8 mouse cellular contexts compared by ENCODE assay signal in the genomic region with DNA sequence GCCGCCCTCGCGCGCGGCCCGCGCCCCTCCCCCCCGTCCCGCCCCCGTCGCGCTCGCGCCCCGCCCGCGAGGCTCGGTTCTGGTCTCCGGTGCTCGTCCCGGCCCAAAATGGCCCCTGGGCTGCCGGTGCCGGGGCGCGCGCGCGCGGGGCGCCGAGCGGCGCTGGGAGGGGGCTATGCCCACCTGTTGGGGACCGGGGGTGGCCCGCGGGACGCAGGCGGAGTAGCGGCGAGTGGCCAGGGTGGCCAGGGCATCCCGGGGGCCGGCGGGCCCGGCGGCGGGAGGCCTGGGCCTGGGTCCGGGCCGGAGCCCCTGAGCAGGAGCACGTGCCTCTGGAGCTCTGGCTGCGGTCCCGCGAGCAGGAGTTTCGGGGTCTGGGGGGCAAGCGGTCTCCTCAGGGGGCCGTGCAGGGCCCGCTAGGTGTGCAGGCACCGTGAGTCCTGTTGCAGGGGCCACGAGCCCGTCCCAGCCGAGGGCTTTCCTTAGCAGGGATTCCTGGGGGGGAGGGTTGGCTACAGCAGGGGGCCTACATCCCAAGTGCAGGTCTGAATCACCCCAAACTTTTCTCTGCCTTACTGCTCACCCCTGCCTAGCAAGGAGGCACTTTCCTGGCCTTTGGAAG. TPM values are rescaled to one million over a fixed set of nuclear protein-coding genes. Genes with fewer than 3 reads are reported as not detected.
DNase-seq lines count a peak whose midpoint lies in the region; ATAC-seq and TF ChIP-seq lines count a peak whose summit lies in the region.

No protein-coding gene starts in this region.

- peak overlapping the region; percentile 65 for H3K4me3 ChIP-seq in kidney, adult 2 months (ENCODE audit: insufficient read depth, low read depth, low read length)
- H3K4me3 ChIP-seq in G1E (ENCODE audit: low read depth, low read length) = peak overlapping the region; percentile 78
- peak overlapping the region; percentile 98 for H3K4me3 ChIP-seq in embryonic facial prominence, embryonic 13.5 days
- peak overlapping the region; percentile 96 for H3K4me3 ChIP-seq in hindbrain, embryonic 16.5 days (ENCODE audit: low read length)
- H3K4me3 ChIP-seq in stomach, embryonic 16.5 days (replicated peaks; ENCODE audit: low read length) = peak overlapping the region; percentile 95

- H3K27me3 ChIP-seq in kidney, adult 2 months (replicated peaks; ENCODE audit: control insufficient read depth, insufficient read depth, low read length) = no peaks in the 10 kb centered on the region
- peaks cover 27% of the 10 kb centered on the region for H3K27me3 ChIP-seq in G1E (ENCODE audit: insufficient read depth, low read length)
- no peaks in the 10 kb centered on the region for H3K27me3 ChIP-seq in embryonic facial prominence, embryonic 13.5 days
- H3K27me3 ChIP-seq in hindbrain, embryonic 16.5 days (replicated peaks; ENCODE audit: control insufficient read depth, insufficient read depth, low read length) = no peaks in the 10 kb centered on the region
- no peaks in the 10 kb centered on the region for H3K27me3 ChIP-seq in stomach, embryonic 16.5 days (ENCODE audit: control insufficient read depth, insufficient read depth, low read length)

- H3K27ac ChIP-seq in kidney, adult 2 months (ENCODE audit: insufficient read depth, low read depth, low read length) = 0 out of 2 replicates have a peak overlapping the region, but pooled peaks have one; percentile 5
- H3K27ac ChIP-seq in embryonic facial prominence, embryonic 13.5 days = peak overlapping the region; percentile 87
- H3K27ac ChIP-seq in hindbrain, embryonic 16.5 days (ENCODE audit: low read depth, low read length) = peak overlapping the region; percentile 87
- peak overlapping the region; percentile 69 for H3K27ac ChIP-seq in stomach, embryonic 16.5 days (ENCODE audit: low read length)

- TF ChIP-seq POLR2A in kidney, adult 2 months (IDR thresholded peaks at IDR 0.05; ENCODE audit: low read depth, low read length) = no peak

- H3K9ac ChIP-seq in embryonic facial prominence, embryonic 13.5 days = peak overlapping the region; percentile 99
- H3K9ac ChIP-seq in hindbrain, embryonic 16.5 days (ENCODE audit: low read depth, low read length) = peak overlapping the region; percentile 99
- H3K9ac ChIP-seq in stomach, embryonic 16.5 days (ENCODE audit: low read length) = peak overlapping the region; percentile 100

- H3K36me3 ChIP-seq in kidney, adult 2 months (ENCODE audit: control insufficient read depth, insufficient read depth, low read length) = no peaks in the 10 kb centered on the region
- H3K36me3 ChIP-seq in G1E (replicated peaks) = peaks cover 48% of the 10 kb centered on the region
- H3K36me3 ChIP-seq in embryonic facial prominence, embryonic 13.5 days = peaks cover 19% of the 10 kb centered on the region
- no peaks in the 10 kb centered on the region for H3K36me3 ChIP-seq in hindbrain, embryonic 16.5 days (ENCODE audit: control insufficient read depth, insufficient read depth, low read length)
- no peaks in the 10 kb centered on the region for H3K36me3 ChIP-seq in stomach, embryonic 16.5 days (ENCODE audit: control insufficient read depth, insufficient read depth, low read length)

- H3K4me2 ChIP-seq in embryonic facial prominence, embryonic 13.5 days = peak overlapping the region; percentile 93
- peak overlapping the region; percentile 74 for H3K4me2 ChIP-seq in hindbrain, embryonic 16.5 days (ENCODE audit: low read length)
- peak overlapping the region; percentile 85 for H3K4me2 ChIP-seq in stomach, embryonic 16.5 days (ENCODE audit: low read depth, low read length)

- ATAC-seq in G1E (ENCODE audit: extremely low read depth, insufficient number of reproducible peaks, low FRiP score, poor library complexity, severe bottlenecking) = no peak
- ATAC-seq in embryonic facial prominence, embryonic 13.5 days (ENCODE audit: insufficient number of reproducible peaks, insufficient read depth, low FRiP score, low TSS enrichment, low read depth) = 0 out of 2 replicates have a peak, but pooled peaks have one; percentile 15
- ATAC-seq in hindbrain, embryonic 16.5 days = no peak
- peak; percentile 7; the same call in 1 of the 2 replicates for ATAC-seq in stomach, embryonic 16.5 days (ENCODE audit: insufficient read depth, low FRiP score)

- 0 out of 2 replicates have a peak, but pooled peaks cover 11% of the 10 kb centered on the region for H3K4me1 ChIP-seq in kidney, adult 2 months (ENCODE audit: control insufficient read depth, insufficient read depth, low read length)
- H3K4me1 ChIP-seq in G1E (ENCODE audit: insufficient read depth, low read depth, low read length) = peaks cover 60% of the 10 kb centered on the region
- H3K4me1 ChIP-seq in embryonic facial prominence, embryonic 13.5 days = peaks cover 42% of the 10 kb centered on the region
- H3K4me1 ChIP-seq in hindbrain, embryonic 16.5 days (ENCODE audit: control insufficient read depth, insufficient read depth, low read depth, low read length) = peaks cover 38% of the 10 kb centered on the region
- peaks cover 31% of the 10 kb centered on the region for H3K4me1 ChIP-seq in stomach, embryonic 16.5 days (ENCODE audit: control insufficient read depth, insufficient read depth, low read length)

- 2% methylated on average over 60 of the region's 60 CpGs for WGBS in kidney, adult 2 months
- WGBS in embryonic facial prominence, embryonic 13.5 days = under 1% methylated on average over 34 of the region's 60 CpGs
- WGBS in hindbrain, embryonic 16.5 days = 0% methylated on average over 16 of the region's 60 CpGs
- 3% methylated on average over 47 of the region's 60 CpGs for WGBS in stomach, embryonic 16.5 days

- peak; percentile 29 for DNase-seq in kidney, adult 2 months
- no peak for DNase-seq in kidney, adult 9 months
- peak; percentile 70 for DNase-seq in G1E (ENCODE audit: low spot score)
- peak; percentile 16 for DNase-seq in lung, postnatal 14 days
- DNase-seq in right cerebral cortex, adult 2 months (ENCODE audit: low spot score in 2 of 2) = no peak

- no peak for TF ChIP-seq CTCF in kidney, adult 2 months (conservative IDR thresholded peaks at IDR 0.05; ENCODE audit: insufficient read depth, insufficient read length, low read depth, low read length)
- no peak for TF ChIP-seq CTCF in G1E (IDR thresholded peaks at IDR 0.05; ENCODE audit: low read depth, low read length)

- H3K9me3 ChIP-seq in G1E (replicated peaks) = no peaks in the 10 kb centered on the region
- H3K9me3 ChIP-seq in embryonic facial prominence, embryonic 13.5 days = no peaks in the 10 kb centered on the region
- no peaks in the 10 kb centered on the region for H3K9me3 ChIP-seq in hindbrain, embryonic 16.5 days (ENCODE audit: control insufficient read depth, low read length)
- no peaks in the 10 kb centered on the region for H3K9me3 ChIP-seq in stomach, embryonic 16.5 days (replicated peaks; ENCODE audit: control insufficient read depth, low read length)

RNA-seq across cellular contexts. Expression of a gene that starts 0.6 kb away (rescaled TPM):
- polyA plus RNA-seq in kidney, adult 2 months (2012; rRNA removed) = 39.0 and 44.4 TPM in 2 replicates
- total RNA-seq in G1E (2014; fragmentation: Nextera tagmentation) = 269 and 277 TPM in 2 replicates
- 38.3 and 48.5 TPM in 2 replicates for total RNA-seq in G1E (2017)
- 489 and 507 TPM in 2 replicates for polyA plus RNA-seq in G1E (2012)
- 18.5 and 18.6 TPM in 2 replicates for polyA plus RNA-seq in embryonic facial prominence, embryonic 13.5 days (2015; fragmentation: Nextera tagmentation; extraction: Ambion mirVana)
- 13.4 and 14.6 TPM in 2 replicates for polyA plus RNA-seq in hindbrain, embryonic 16.5 days (2015; fragmentation: Nextera tagmentation; extraction: Ambion mirVana)
- polyA plus RNA-seq in stomach, embryonic 16.5 days (2015; fragmentation: Nextera tagmentation; extraction: Ambion mirVana) = 8.9 and 10.8 TPM in 2 replicates

RNA-seq across cellular contexts. Expression of a gene that starts 24.3 kb away (rescaled TPM):
- polyA plus RNA-seq in kidney, adult 2 months (2012; rRNA removed) = 0.16 and 0.46 TPM in 2 replicates
- total RNA-seq in G1E (2014; fragmentation: Nextera tagmentation) = not detected in 2 replicates
- 0.17 and 0.38 TPM in 2 replicates for total RNA-seq in G1E (2017)
- polyA plus RNA-seq in G1E (2012) = not detected in 2 replicates
- polyA plus RNA-seq in embryonic facial prominence, embryonic 13.5 days (2015; fragmentation: Nextera tagmentation; extraction: Ambion mirVana) = not detected in 2 replicates
- not detected in 2 replicates for polyA plus RNA-seq in hindbrain, embryonic 16.5 days (2015; fragmentation: Nextera tagmentation; extraction: Ambion mirVana)
- not detected in 2 replicates for polyA plus RNA-seq in stomach, embryonic 16.5 days (2015; fragmentation: Nextera tagmentation; extraction: Ambion mirVana)

RNA-seq across cellular contexts. Expression of a gene that starts 41.4 kb away (rescaled TPM):
- polyA plus RNA-seq in kidney, adult 2 months (2012; rRNA removed) = 221 and 233 TPM in 2 replicates
- total RNA-seq in G1E (2014; fragmentation: Nextera tagmentation) (3.9 TPM in 1 of 2 replicates, not detected in the other), G1E (2017) (1.3 and 1.8 TPM in 2 replicates)
- 9.5 and 9.6 TPM in 2 replicates for polyA plus RNA-seq in G1E (2012)
- polyA plus RNA-seq in embryonic facial prominence, embryonic 13.5 days (2015; fragmentation: Nextera tagmentation; extraction: Ambion mirVana) = 63.4 and 72.3 TPM in 2 replicates
- 342 and 346 TPM in 2 replicates for polyA plus RNA-seq in hindbrain, embryonic 16.5 days (2015; fragmentation: Nextera tagmentation; extraction: Ambion mirVana)
- 140 and 142 TPM in 2 replicates for polyA plus RNA-seq in stomach, embryonic 16.5 days (2015; fragmentation: Nextera tagmentation; extraction: Ambion mirVana)

RNA-seq across cellular contexts. Expression of a gene that starts 47.5 kb away (rescaled TPM):
- polyA plus RNA-seq in kidney, adult 2 months (2012; rRNA removed) = 195 and 229 TPM in 2 replicates
- total RNA-seq in G1E (2014; fragmentation: Nextera tagmentation) (31.5 and 42.4 TPM in 2 replicates), G1E (2017) (897 and 989 TPM in 2 replicates)
- polyA plus RNA-seq in G1E (2012) = 143 and 174 TPM in 2 replicates
- 224 and 230 TPM in 2 replicates for polyA plus RNA-seq in embryonic facial prominence, embryonic 13.5 days (2015; fragmentation: Nextera tagmentation; extraction: Ambion mirVana)
- polyA plus RNA-seq in hindbrain, embryonic 16.5 days (2015; fragmentation: Nextera tagmentation; extraction: Ambion mirVana) = 29.8 and 40.7 TPM in 2 replicates
- polyA plus RNA-seq in stomach, embryonic 16.5 days (2015; fragmentation: Nextera tagmentation; extraction: Ambion mirVana) = 350 and 360 TPM in 2 replicates

RNA-seq across cellular contexts. Expression of a gene that starts 57.6 kb away (rescaled TPM):
- 1.0 and 1.3 TPM in 2 replicates for polyA plus RNA-seq in kidney, adult 2 months (2012; rRNA removed)
- total RNA-seq in G1E (2014; fragmentation: Nextera tagmentation) (8.4 and 13.7 TPM in 2 replicates), G1E (2017) (9.3 and 13.0 TPM in 2 replicates)
- polyA plus RNA-seq in G1E (2012) = 31.4 and 35.1 TPM in 2 replicates
- 32.0 and 33.9 TPM in 2 replicates for polyA plus RNA-seq in embryonic facial prominence, embryonic 13.5 days (2015; fragmentation: Nextera tagmentation; extraction: Ambion mirVana)
- polyA plus RNA-seq in hindbrain, embryonic 16.5 days (2015; fragmentation: Nextera tagmentation; extraction: Ambion mirVana) = 14.5 and 18.3 TPM in 2 replicates
- polyA plus RNA-seq in stomach, embryonic 16.5 days (2015; fragmentation: Nextera tagmentation; extraction: Ambion mirVana) = 24.0 and 24.3 TPM in 2 replicates

Comparison
In these comparisons a context has a peak if more than half of its experiments do, and no peak if none do; other contexts are left out.
1. DNase-seq: peak in kidney, adult 2 months (single experiment), G1E (single experiment) and lung, postnatal 14 days (single experiment); none in kidney, adult 9 months (single experiment) and right cerebral cortex, adult 2 months (0 of 2).
2. H3K27ac ChIP-seq: peak in every context shown above with its lines; median percentile 87 in embryonic facial prominence, embryonic 13.5 days; 87 in hindbrain, embryonic 16.5 days; 69 in stomach, embryonic 16.5 days; 5 in kidney, adult 2 months.
3. ATAC-seq: peak in embryonic facial prominence, embryonic 13.5 days (single experiment) and stomach, embryonic 16.5 days (single experiment); none in G1E (single experiment) and hindbrain, embryonic 16.5 days (single experiment).
4. RNA of a gene that starts 0.6 kb away (polyA plus RNA-seq): 489 to 507 TPM in G1E; 39.0 to 44.4 TPM in kidney, adult 2 months, 18.5 to 18.6 TPM in embryonic facial prominence, embryonic 13.5 days, 13.4 to 14.6 TPM in hindbrain, embryonic 16.5 days and 8.9 to 10.8 TPM in stomach, embryonic 16.5 days; every median in the first group is over 10 times any median in the second.
5. Peak in every context shown above with its lines, with median percentiles within 50 percentile points of each other: H3K4me3 ChIP-seq, H3K4me2 ChIP-seq and H3K9ac ChIP-seq.